Mouse (Mus musculus) ES-CJ7 (cell line): ENCODE results near the gene Rnf150.

Experiments
- DNase-seq: peaks from one replicate; pipeline ENCODE4 v3.0.0; 2011; ENCODE audit warnings: low read depth, low spot score

The Rnf150 gene

DNA sequence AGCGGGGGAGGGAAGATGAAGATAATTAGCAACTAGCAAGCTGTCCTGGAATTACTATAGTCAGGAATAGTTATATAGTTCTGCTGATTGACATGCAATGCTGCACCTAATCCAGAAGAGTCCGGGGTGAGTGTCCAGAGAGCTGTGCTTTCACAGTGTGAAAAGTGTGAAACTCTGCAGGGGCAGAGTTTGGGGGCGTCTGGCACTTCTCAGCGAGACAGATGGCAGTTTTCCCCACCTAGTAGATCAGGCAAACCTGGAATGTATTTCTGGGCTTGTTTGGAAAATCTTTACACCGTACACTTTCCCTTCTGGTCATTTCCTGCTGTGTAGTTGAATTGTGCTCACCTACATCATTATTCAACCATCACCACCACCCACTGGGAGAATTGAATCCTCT is 148.6 kb downstream of the Rnf150 start:
- DNase-seq = no peak

- DNase-seq = no peak
Observed at GRCm38 (mm10) chr8:83028211-83028610, 165.1 kb downstream of the Rnf150 start.

- no peak for DNase-seq
Observed at GRCm38 (mm10) chr8:83032800-83033199, 169.6 kb downstream of the Rnf150 start.

- no peak for DNase-seq
Observed at GRCm38 (mm10) chr8:83035141-83035540, 172.0 kb downstream of the Rnf150 start.

GRCm38 (mm10) chr8:83036521-83037166 is 173.5 kb downstream of the Rnf150 start:
- DNase-seq = peak; percentile 93

DNA sequence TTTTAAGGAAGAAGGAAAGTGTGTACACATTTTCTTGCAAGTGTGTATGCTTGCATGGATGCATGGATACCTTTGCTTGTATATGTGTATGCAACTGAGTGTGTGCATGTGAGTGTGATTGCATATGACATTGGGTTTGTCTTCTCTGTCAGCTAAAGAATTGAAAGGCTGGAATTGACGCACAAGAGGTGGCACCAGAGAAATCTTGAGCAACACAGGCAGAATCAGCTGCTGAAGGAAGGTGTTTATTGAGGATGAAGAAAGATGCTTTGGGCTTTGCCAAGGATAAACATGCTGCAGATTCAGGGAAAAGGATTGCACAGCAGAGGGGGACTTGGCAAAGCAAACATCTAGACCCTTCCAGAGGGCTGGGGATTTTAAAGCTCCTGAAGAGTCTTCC is 174.2 kb downstream of the Rnf150 start:
- DNase-seq = no peak

GRCm38 (mm10) chr8:83038575-83038974 is 175.4 kb downstream of the Rnf150 start:
- DNase-seq = no peak

GRCm38 (mm10) chr8:83041440-83041839 is 178.3 kb downstream of the Rnf150 start:
- no peak for DNase-seq

GRCm38 (mm10) chr8:83046912-83047311 is 183.8 kb downstream of the Rnf150 start:
- no peak for DNase-seq

GRCm38 (mm10) chr8:83048527-83048926 is 185.4 kb downstream of the Rnf150 start:
- DNase-seq = no peak

- DNase-seq = no peak
Observed at GRCm38 (mm10) chr8:83049171-83049601, 186.0 kb downstream of the Rnf150 start.

DNA sequence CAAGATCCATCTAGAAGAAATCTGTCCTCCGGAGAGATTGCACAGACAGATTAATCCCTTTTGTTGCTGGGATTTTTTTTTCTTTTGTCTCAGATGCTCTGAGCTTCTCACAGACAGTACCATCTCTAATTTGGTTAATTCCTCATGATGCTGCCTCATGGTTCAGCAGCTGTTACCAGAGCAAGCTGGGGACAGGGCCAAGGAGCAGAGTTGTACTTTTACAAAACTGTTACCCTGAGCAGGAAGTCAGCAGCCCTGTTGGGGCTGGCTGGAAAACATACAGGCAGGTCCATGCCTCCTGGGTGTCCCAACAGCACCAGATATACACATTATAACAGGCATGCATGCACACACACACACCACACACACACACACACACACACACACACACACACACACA is 186.5 kb downstream of the Rnf150 start:
- no peak for DNase-seq

DNA sequence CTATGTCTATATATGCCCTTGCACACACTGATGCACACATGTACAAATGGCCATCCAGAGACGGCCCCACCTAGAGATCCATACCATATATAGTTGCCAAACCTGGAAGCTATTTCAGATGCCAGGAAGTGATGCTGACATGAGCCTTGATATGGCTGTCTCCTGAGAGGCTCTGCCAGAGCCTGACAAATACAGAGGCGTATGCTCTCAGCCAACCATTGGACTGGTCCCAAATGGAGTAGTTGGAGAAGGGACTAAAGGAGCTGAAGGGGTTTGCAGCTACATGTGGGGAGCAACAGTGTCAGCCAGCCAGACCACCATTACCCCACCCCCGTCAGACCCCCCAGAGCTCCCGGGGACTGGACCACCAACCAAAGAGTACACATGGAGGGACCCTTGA is 189.7 kb downstream of the Rnf150 start:
- DNase-seq = no peak

DNA sequence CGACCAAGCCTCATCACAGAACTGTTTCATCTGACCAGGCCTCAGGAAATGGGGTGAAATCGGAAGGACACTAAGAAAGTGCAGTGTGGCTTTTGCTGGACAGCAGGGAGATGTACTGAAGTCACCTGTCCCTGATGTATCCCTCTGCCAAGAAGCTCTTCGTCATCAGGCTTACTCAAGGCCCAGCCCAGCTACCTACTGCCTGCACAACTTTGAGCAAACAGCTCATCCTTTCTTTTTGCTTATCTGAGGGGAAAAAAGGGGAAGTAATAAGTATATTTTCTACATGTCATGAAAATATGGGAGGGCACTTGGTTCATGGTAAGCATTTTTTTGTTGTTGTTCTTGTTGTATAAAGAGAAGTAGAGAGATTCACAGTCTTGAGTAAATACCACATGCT is 191.6 kb downstream of the Rnf150 start:
- no peak for DNase-seq

GRCm38 (mm10) chr8:83058951-83059350 is 195.8 kb downstream of the Rnf150 start:
- DNase-seq = no peak

- no peak for DNase-seq
Observed at GRCm38 (mm10) chr8:83060076-83060475, 196.9 kb downstream of the Rnf150 start.

DNA sequence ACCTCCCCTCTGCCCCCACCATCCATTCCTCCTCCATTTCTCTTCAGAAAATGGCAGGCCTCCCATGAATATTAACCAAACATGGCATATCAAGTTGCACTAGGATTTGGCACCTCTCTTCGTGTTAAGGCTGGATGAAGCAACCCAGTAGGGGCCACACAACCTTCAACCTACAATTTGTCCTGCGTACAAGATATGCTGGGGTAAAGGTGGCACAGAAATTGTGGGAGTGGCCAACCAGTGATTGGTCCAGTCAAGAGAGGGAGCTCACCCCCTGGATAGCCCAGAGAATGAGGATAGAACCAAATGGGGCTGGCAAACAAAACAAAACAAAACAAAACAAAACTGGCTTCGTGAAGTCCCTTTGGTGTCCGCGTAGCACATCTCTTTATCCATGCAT is 198.1 kb downstream of the Rnf150 start:
- no peak for DNase-seq

DNA sequence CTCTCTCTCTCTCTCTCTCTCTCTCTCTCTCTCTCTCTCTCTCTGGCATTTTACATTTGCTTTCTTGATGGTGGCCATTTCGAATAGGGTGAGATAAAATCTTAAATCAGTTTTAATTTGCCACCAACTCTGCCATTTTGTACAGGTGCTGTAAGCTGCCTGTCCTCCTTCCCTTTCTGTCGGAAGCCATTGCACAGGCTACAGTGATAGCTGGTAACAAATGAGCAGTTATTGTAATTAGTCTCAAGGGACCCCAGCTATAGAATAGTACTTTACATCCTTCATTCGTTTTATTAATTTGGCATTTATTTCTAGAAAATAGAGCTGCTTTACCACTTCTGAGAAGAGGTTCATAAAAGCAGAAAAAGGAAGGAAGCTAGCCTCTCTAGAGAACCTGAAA is 198.7 kb downstream of the Rnf150 start:
- no peak for DNase-seq

GRCm38 (mm10) chr8:83062276-83062675 is 199.1 kb downstream of the Rnf150 start:
- no peak for DNase-seq

GRCm38 (mm10) chr8:83064096-83064495 is 200.9 kb downstream of the Rnf150 start:
- DNase-seq = no peak

DNA sequence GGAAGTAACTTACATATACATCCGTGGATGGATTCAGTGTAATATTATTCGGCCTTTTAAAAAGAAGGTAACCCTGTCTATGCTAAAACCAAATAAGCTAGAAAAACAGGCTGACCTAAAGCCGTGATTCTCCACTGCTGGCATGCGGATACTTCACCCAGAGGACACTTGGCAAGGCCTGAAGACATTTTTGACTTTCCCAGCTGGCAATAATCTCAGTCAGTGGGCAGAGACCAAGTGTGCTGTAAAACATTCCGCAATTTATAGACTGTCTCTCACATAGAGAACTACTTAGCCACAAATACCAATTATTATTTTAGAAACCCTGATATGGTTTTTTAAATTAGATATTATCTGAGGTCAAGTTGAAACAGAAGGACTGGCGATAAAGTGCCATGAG is 202.9 kb downstream of the Rnf150 start:
- DNase-seq = no peak

GRCm38 (mm10) chr8:83066846-83067245 is 203.7 kb downstream of the Rnf150 start:
- no peak for DNase-seq

DNA sequence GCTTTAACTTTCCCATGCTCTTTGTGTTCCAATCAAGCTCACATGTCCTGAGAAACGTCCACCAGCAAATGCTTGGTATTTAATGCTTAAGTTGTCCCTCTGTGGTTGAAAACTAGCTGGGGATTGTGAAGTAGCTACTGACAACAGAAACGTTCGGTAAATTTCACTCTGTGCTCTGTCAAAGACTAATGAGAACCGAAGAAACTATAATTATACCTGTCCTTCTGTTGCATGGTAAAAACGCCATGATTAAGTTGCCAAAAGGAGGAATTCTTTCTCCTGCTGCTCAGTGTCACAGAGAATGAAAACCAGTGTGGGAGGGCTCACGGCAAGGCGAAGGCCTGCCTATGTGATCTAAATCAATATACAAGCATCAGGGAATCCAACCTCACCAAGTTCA is 204.8 kb downstream of the Rnf150 start:
- no peak for DNase-seq

GRCm38 (mm10) chr8:83074248-83074647 is 211.1 kb downstream of the Rnf150 start:
- DNase-seq = no peak
